Mouse (Mus musculus) kidney, adult 2 months (tissue): ENCODE measurements around the gene Mr1. TPM values are rescaled to one million over a fixed set of nuclear protein-coding genes. Genes with fewer than 3 reads are reported as not detected.
A peak's percentile ranks its signal among the peaks of the same experiment; 100 is the strongest.

ENCODE experiments used
- DNase-seq: peaks from one replicate; pipeline ENCODE4 v3.0.0; 2021
- H3K27ac ChIP-seq: fragments of 200-500 bp; 2 replicates; pipeline ENCODE4 v1.5.1; 2012; ENCODE audit warnings: low read depth, low read length, control low read depth, inconsistent platforms; ENCODE audit not compliant: insufficient read depth
- H3K27me3 ChIP-seq: fragments of 200-500 bp; replicated peaks from 2 replicates; pipeline ENCODE4 v1.6.1; 2012; ENCODE audit warnings: mild to moderate bottlenecking, moderate library complexity, low read length, inconsistent platforms; ENCODE audit not compliant: control insufficient read depth, insufficient read depth
- H3K36me3 ChIP-seq: fragments of 200-500 bp; 2 replicates; pipeline ENCODE4 v1.6.1; 2012; ENCODE audit warnings: mild to moderate bottlenecking, moderate library complexity, low read length, inconsistent platforms; ENCODE audit not compliant: control insufficient read depth, insufficient read depth
- H3K4me1 ChIP-seq: fragments of 200-500 bp; 2 replicates; pipeline ENCODE4 v1.6.1; 2011; ENCODE audit warnings: low read length; ENCODE audit not compliant: control insufficient read depth, insufficient read depth
- H3K4me3 ChIP-seq: fragments of 200-500 bp; 2 replicates; pipeline ENCODE4 v1.5.1; 2011; ENCODE audit warnings: mild to moderate bottlenecking, low read depth, low read length, control low read depth; ENCODE audit not compliant: insufficient read depth
- CTCF ChIP-seq: fragments of 200-500 bp; conservative IDR thresholded peaks from 2 replicates; pipeline ENCODE4 v1.5.1; 2011; ENCODE audit warnings: low read depth, mild to moderate bottlenecking, control low read depth, low read length, moderate library complexity, mixed read lengths; ENCODE audit not compliant: insufficient read depth, insufficient read length
- POLR2A ChIP-seq: fragments of 200-500 bp; IDR thresholded peaks from one replicate; pipeline ENCODE4 v1.6.1; 2011; ENCODE audit warnings: low read depth, low read length, control low read depth
- WGBS: fragments of 180-500 bp; shearing (Covaris S2); methylation state at CpG from one replicate; pipeline ENCODE4 v1.1.7; 2018; 5-methylcytosine and 5-hydroxymethylcytosine counted together
- polyA plus RNA-seq: library from polyadenylated mRNA; depleted of rRNA; stranded (reverse); fragments of >200 nt; gene quantifications from 2 replicates; pipeline ENCODE4 v1.2.3, GENCODE M21; 2012

Mr1 gene
- polyA plus RNA-seq, 1 experiment, result 4.5 TPM

DNA sequence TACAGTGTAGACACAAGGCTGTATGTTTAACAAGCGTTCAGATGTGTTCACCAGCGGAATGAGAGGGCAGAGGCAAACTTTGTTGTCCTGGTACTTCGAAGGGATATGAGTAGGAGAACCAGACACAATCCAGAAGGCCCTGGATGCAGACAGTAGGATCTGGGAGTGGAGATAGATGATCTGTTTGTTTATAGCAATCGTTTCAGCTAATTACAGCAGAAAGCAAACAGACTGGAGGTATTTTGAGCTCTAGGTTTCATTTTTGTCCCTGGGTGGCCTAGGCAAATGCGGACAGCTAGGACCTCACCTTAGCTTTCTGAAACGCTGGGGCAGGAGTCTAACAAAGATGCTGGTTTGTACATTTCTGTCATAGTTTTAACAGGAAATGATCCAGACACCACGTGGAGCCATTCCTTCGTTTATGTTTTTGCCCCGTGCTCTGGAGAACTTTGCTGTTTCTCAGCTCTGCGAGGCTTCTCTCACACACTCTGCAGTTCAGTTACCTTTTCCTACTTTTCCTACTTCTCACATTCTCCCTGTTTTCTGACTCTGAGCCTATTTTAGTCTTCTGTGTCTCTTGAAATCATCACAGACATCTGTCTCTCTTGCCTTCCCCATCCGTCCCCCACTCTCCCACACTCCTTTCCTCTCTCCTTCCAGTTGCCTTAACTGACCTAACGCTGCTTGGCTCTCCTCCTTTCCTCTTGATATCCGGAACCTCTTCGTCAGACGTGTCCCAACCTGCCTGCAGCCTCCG lies 57.6 kb downstream of the Mr1 start:
- DNase-seq, result no peak
- Histone ChIP-seq H3K4me1 (peaks cover 41% of the 10 kb centered on the region), H3K27me3 (no peaks in the 10 kb centered on the region), H3K36me3 (no peaks in the 10 kb centered on the region), H3K27ac (0 out of 2 replicates have a peak overlapping the region, but pooled peaks have one; percentile 10), H3K4me3 (no peak overlapping the region)
- TF ChIP-seq POLR2A (no peak), CTCF (no peak)
- 53% methylated on average over 16 of the region's 16 CpGs for WGBS

DNA sequence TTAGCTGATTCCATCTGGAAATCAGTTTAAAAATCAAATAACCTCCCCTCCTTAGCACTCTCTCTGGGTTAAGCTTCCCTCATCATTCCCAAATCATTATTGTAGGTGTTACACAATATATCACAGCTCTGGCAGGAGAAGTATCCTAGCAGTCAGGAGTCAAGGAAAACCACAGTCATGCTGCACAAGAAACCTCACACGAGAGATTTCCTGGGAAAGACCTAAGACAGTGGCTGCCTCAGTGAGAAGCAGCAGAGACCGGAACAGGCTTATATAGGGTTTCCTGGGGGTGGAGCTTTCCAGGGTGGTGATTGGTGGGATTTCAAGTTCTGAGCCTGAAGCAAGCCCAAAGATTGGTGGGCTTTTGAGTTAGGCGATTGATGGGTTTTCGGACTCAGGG lies 58.6 kb downstream of the Mr1 start:
- H3K4me1 ChIP-seq, result peaks cover 37% of the 10 kb centered on the region
- WGBS, result 94% methylated on average over 4 of the region's 4 CpGs
- no peak overlapping the region for H3K4me3 ChIP-seq
- no peak for DNase-seq
- TF ChIP-seq POLR2A, result no peak
- no peak for TF ChIP-seq CTCF
- H3K27me3 ChIP-seq, result no peaks in the 10 kb centered on the region
- no peak overlapping the region for H3K27ac ChIP-seq
- H3K36me3 ChIP-seq, result no peaks in the 10 kb centered on the region

- H3K27me3 ChIP-seq, result no peaks in the 10 kb centered on the region
- DNase-seq, result no peak
- TF ChIP-seq CTCF (no peak), POLR2A (no peak)
- H3K4me3 ChIP-seq, result no peak overlapping the region
- WGBS, result 45% methylated on average over 4 of the region's 4 CpGs
- H3K36me3 ChIP-seq, result no peaks in the 10 kb centered on the region
- H3K27ac ChIP-seq, result peak overlapping the region; percentile 32; the same call in 1 of the 2 replicates
- H3K4me1 ChIP-seq, result peaks cover 34% of the 10 kb centered on the region
These were observed 59.7 kb downstream of the Mr1 start for GRCm38 (mm10) chr1:155086893-155087292.

- WGBS, result 33% methylated on average over 7 of the region's 7 CpGs
- peak overlapping the region; percentile 32; the same call in 1 of the 2 replicates for H3K27ac ChIP-seq
- H3K27me3 ChIP-seq, result no peaks in the 10 kb centered on the region
- TF ChIP-seq POLR2A, result no peak
- no peak for TF ChIP-seq CTCF
- DNase-seq, result peak; percentile 83
- H3K36me3 ChIP-seq, result no peaks in the 10 kb centered on the region
- peaks cover 30% of the 10 kb centered on the region for H3K4me1 ChIP-seq
- H3K4me3 ChIP-seq, result no peak overlapping the region
These were observed 60.2 kb downstream of the Mr1 start for GRCm38 (mm10) chr1:155086416-155086815.

GRCm38 (mm10) chr1:155084839-155085238 lies 61.8 kb downstream of the Mr1 start:
- no peaks in the 10 kb centered on the region for H3K36me3 ChIP-seq
- WGBS, result 45% methylated on average over 8 of the region's 8 CpGs
- no peaks in the 10 kb centered on the region for H3K27me3 ChIP-seq
- H3K27ac ChIP-seq, result no peak overlapping the region
- TF ChIP-seq CTCF (no peak), POLR2A (no peak)
- peaks cover 28% of the 10 kb centered on the region for H3K4me1 ChIP-seq
- peak; percentile 75 for DNase-seq
- no peak overlapping the region for H3K4me3 ChIP-seq

DNA sequence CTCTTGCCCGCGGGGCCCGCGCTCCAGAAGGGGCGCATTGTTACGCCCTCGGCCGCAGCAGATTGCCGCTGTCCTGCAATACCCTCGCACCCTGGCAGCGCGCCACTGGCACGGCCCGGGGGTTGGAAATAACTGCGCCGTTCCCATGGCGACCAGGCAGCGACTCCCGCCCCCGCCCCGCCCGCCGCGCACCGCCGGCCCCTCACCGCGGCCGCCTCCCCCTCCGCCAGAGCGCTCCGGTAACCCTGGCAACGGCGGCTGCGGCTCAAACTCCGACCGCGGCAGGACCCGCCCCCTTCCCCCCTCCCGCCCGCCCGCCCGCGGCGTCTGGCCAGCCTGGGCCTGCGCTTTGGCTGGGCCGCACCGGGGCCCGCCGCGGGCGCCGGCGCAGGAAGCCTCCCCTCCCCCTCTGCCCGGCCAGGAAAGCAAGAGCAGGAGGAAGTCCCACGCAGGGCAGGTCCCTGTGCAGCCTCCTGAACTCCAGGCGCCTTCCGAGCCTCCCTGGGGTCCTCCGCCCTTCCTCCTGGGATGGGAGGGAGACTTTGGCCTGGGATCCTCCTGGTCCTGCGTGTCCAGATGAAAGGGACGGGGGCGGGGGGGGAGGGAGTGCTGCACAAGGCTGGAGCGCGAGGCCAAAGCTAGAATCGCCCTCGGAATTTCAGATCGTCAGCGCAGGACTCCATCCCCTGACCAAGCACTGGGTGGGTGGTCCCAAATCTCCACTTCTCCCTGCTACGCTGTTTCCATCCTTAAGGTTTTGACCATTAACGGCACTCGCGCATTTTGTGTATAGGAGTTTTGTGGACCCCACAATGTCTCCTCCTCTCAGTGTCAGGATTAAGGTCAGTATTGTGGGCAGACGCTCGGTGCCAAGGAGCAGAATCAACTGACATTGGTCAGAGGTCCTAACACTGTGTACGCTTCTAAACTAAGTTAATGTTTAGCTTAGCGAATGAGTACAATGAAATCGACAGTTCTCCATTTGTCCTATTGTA lies 63.0 kb downstream of the Mr1 start:
- peak; percentile 98 for DNase-seq
- WGBS, result 2% methylated on average over 73 of the region's 77 CpGs
- Histone ChIP-seq H3K27me3 (no peaks in the 10 kb centered on the region), H3K36me3 (no peaks in the 10 kb centered on the region), H3K4me1 (peaks cover 28% of the 10 kb centered on the region), H3K27ac (peak overlapping the region; percentile 97), H3K4me3 (peak overlapping the region; percentile 48)
- no peak for TF ChIP-seq CTCF
- TF ChIP-seq POLR2A, result no peak

- DNase-seq, result peak; percentile 62
- peaks cover 28% of the 10 kb centered on the region for H3K4me1 ChIP-seq
- no peaks in the 10 kb centered on the region for H3K36me3 ChIP-seq
These were observed 63.7 kb downstream of the Mr1 start for GRCm38 (mm10) chr1:155082965-155083268.

More at GRCm38 (mm10) chr1:155082965-155083268, 63.7 kb downstream of the Mr1 start:
- WGBS, result 2% methylated on average over 18 of the region's 18 CpGs
- peak overlapping the region; percentile 75 for H3K27ac ChIP-seq
- peak overlapping the region; percentile 48 for H3K4me3 ChIP-seq
- no peaks in the 10 kb centered on the region for H3K27me3 ChIP-seq
- TF ChIP-seq CTCF (no peak), POLR2A (no peak)
